Mouse (Mus musculus): ENCODE measurements around the gene Srgn.
"Not testable (repeated sequence)": the region's sequence is repeated elsewhere in the genome, so short reads cannot be mapped to it uniquely, and the experiment has no call there.

The Srgn gene

DNA sequence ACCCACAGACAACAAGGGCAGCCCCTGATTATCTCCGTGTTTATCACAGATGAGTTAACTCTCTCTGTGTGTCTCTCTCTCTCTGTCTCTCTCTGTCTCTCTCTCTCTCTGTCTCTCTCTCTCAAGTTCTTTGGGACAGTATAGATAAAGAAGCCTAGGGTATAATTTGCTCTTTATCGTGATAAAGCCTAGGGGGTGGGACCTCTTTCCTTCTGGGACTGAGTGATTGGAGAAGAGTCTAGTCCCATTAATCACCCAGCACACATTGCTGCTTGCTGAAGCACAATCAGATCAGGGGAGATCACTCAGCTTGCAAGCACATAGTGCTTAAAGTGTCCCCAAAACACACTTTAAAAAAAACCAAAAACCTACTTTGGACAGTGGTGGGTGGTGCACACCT is 6.3 kb downstream of the Srgn start:
- DNase-seq: no peak

DNA sequence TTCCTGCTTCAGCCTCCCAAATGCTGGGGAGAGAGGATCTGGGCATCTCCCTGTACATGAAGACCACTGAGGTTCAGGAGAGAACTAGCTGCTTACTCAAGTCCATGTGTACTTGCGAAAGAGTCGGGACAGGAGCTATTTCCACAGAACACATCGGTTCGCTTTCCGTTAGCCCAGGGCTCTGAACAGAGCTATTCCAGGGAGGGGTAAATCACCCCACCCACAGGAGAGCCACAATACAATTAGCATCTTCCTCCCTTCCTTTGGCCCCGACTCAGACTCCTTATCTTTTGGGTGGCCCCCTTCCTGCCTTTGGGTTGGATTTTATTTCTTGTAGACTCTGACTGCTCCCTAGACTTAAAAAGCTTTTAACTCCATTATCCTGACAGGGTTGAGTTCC is 9.7 kb downstream of the Srgn start:
- peak; percentile 24 for DNase-seq

GRCm38 (mm10) chr10:62512855-62513254 is 14.4 kb downstream of the Srgn start:
- no peak for DNase-seq

DNA sequence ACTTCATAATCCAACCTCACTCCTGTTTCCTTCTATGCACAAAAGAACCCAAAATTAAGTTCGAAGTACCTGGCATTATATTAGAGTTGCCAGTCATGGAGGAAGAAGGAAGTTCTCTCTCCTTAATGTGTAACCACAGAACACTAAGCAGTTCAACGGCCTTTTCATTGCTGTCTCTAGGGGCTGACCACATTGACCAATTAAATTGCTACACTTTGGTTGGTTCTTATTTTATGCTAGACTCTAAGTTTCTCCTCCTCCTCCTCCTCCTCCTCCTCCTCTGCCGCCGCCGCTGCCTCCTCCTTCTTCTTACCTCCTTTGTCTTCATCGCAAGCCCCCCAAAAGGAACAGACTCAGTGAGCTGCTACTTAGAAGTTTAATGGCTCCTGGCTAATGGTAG is 15.7 kb downstream of the Srgn start:
- no peak for DNase-seq

DNA sequence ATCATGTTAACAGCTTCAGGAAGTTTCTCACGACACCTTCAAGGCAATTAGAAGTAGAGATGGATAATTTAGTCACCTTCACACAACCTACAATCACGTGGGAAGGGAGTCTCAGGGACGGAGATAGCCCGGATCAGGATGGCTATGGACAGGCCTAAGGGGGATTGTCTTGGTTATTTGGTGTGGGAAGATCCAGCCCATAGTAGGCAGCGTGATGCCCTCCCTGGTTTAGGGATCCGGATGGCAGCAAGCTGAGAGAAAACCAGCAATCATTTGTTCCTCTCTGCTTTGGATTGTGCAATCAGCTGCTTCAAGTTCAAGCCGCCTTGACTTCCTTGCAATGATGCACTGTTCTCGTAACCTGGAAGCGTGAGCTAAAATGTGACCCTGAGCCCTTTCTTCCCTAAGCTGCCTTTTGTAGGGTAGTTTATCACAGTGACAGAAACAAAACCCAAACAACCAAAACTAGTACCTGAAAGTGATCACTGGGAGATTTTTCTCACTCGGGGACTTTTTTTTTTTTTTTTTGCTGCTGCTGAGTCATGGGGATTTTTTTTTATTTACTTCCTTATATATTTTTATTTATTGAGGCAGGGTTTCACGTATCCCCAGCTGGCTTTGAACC is 18.1 kb downstream of the Srgn start:
- DNase-seq: peak; percentile 66

DNA sequence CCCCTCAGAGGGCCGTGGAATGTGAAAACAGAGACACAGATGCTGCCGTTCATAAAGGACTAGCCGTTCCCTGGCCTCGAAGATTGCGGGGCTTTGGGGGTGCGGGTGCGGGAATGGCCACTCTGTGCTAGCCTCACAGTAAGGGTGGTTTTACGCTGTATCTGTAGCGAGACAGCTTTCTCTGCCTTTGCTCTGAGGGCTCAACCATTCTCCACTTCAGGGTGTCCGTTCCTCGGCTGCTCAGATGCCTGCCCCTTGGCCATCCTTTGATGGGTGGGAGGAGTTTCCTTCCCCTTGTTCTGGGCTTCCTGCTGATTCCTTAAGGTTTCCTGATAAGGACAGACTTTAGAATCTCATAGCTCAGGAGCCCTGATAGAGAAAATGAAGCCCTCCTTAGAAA is 18.8 kb downstream of the Srgn start:
- peak; percentile 82 for DNase-seq

DNA sequence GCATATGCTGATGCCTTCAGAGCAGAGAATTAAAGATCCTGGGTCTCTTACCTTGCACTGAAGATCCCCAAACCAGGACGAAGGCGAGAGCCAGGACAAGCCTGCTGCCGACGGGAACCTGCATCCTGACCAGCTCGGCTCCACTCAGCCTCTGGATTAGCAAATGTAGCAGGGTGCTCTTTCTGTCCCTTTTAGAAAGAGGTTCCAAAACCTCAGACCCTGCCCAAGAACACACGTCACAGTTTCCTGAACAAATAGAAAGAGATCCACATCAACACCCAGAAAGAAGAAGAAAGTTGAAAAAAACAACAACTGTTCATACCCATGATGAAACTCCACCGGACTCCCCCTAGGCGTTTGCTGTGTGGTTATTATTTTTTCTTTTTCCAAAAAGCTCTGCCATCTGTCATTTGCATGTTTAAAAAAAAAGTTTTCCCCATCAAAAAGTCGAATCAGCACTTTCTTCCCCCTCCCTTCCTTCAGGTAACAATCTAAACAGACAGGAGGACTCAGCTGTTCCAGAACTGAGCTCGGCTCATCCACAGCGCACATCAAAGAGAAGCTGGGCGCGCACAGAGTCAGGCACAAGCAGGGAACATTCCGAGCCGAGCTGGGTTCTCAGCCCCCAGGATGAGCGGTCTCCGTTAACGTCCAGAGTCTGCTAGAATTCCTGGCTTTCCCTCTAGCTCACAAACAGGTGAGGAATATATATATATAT is 19.5 kb downstream of the Srgn start:
- DNase-seq: peak; percentile 91

DNA sequence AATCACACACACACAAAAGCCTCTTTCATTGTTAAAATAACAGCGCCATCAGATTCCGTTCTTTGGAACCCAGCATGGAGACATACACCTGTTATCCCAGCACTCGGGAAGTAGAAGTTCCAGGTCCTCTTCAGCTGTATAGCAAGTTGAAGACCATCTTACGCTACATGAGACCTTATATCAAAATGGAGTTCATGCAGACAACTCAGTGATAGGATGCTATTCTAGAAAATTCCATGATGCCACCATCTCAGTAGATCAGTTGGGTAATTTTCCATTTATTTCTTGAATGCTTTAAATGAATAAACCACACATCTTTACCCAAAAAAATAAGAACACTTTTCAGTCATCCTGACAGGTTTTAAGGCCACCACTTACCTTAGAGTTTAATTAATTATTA is 20.2 kb downstream of the Srgn start:
- DNase-seq: no peak

- DNase-seq: peak; percentile 63
These were observed 21.2 kb downstream of the Srgn start for GRCm38 (mm10) chr10:62506019-62506556.

DNA sequence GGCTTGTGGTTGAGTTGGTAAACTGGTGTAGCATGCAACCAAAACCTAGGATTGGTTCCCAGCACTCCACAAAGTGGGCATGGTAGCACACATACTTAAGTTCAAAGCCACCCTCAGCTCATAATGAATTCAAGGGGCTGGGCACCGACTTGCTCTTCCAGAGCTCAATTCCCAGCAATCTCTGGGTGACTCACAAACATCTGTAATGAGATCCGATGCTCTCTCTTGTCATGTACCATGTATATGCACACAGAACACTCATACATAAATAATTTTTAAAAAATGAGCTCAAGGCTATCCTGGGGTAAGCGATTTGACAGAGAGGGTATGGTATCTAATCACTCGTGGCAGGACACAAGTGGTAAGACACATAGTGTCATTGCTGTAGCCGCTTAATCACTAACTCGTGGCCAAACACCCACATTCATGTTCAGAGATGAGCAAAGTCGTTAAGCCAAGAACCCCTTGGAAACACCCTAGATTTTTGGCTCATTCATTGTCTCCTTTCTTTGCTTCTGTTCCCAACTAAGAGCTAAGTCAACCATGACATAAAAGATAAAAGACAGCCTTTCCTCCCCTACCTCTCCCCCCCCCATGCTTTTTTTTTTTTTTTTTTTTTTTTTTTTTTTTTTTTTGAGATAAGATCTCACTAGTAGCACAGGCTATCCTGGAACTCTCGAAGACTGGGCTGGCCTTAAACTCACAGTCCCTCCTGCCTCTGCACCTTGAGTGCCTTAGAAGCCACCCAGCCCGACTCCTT is 21.8 kb downstream of the Srgn start:
- no peak for DNase-seq

DNA sequence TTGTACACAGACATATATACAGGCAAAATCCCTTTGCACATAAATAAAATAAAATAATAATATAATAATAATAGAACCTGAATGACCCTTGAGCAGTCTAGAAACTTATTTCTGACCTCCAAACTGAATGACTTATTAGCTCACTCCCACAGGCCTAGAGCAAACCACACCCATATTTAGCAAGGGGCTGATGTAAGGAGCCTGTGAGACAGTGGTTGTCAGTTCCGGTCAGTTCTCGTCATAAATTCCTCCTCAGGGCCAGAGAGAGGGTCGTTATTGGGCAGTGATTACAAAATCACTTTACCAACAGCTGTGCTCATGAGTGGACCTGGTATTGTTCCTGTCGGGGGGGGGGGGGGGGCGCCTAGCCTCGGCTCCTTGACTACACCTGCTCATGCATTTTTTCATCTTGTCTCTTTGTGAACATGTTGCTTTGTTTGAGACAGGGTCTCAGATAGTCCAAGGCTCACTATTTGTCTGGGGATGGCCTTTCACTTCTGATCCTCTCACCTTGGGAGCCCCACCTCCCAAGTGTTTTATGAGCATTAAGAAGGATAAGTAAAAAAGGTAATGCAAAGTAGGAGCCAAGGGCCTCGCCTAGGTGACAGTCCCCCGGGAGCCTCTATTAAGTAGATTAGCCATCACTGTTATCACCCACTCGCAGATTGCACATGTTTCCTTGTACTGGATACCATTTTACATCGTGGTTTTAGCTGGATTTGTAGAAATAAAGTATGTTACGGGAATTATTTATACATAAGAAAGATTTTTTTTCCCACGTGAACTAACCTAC is 23.2 kb downstream of the Srgn start:
- peak; percentile 57 for DNase-seq

DNA sequence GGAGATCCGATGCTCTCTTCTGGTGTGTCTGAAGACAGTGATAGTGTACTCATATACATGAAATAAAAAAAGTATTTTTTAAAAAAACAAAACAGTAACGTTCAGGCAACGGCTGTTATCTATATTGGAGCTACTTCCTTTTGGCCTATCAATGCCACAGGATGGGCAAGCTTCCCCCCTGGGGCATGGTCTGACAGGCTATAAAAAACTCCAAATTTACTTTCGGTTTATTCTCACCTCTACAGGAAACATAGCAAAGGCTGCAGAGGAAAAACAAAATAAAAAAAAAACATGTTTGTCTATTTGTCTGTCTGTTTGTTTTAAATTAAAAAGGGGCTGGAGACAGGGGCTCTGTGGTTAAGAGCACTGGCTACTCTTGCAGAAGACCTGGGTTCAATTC is 23.9 kb downstream of the Srgn start:
- DNase-seq: peak; percentile 32

DNA sequence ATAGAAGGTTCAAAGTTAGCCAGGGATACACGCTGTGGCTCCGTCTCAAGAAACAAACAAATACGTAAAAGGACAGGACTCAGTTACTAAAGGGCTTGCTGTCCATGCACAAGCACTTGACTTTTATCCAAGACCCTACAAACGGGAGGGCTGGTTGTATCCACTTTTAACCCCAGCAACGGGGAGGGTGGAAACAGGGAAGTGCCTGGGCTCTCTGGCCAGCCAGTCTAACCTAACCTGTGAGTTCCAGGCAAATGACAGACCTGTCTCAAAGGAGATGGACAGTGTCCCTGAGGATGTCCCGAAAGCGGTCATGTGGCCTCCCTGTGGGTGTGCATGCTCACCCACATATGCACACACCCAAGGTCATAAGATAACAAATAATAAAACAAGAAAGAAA is 25.3 kb downstream of the Srgn start:
- peak; percentile 15 for DNase-seq

GRCm38 (mm10) chr10:62500916-62501615 is 26.2 kb downstream of the Srgn start:
- DNase-seq: no peak

DNA sequence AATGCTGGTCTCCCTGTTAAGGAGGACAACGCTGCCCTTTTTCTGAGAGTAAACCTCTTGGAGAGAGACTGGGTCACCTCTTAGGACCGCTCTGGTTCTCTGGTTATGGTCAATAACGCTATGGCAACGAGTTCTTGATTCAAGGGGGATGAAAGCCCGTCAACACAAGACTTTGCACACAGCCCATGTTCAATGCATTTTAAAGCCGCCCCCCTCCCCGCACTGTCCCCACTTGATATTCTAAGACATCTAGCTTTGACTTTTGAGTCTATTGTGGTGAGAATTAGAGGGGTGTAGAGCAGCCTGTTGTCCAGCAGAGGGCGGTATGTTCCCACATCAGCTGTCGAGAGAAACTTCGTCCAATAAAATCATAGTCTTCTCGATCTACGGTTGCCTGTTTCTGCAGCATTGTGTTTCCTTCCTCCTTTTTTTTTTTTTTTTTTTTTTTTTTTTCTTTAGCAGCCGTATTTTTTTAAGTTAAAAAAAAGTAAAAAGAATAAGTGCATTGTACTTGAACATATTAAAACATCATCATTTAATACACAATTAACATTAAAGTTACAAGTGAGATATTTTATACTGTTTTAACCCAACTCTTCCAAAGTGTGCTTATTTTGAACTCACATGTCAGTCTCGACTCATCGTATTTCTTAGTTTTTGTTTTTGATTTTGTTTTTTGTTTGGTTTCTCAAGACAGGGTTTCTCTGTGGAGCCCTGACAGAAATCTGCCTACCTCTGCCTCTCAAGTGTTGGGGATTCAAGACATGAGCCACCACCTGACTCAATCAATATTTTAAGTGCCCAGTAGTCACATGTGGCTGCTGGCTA is 26.9 kb downstream of the Srgn start:
- DNase-seq: peak; percentile 78

- not testable (repeated sequence) for DNase-seq
These were observed 35.6 kb downstream of the Srgn start for GRCm38 (mm10) chr10:62491681-62492080.

- DNase-seq: peak; percentile 79
These were observed 39.0 kb downstream of the Srgn start for GRCm38 (mm10) chr10:62488266-62488665.

DNA sequence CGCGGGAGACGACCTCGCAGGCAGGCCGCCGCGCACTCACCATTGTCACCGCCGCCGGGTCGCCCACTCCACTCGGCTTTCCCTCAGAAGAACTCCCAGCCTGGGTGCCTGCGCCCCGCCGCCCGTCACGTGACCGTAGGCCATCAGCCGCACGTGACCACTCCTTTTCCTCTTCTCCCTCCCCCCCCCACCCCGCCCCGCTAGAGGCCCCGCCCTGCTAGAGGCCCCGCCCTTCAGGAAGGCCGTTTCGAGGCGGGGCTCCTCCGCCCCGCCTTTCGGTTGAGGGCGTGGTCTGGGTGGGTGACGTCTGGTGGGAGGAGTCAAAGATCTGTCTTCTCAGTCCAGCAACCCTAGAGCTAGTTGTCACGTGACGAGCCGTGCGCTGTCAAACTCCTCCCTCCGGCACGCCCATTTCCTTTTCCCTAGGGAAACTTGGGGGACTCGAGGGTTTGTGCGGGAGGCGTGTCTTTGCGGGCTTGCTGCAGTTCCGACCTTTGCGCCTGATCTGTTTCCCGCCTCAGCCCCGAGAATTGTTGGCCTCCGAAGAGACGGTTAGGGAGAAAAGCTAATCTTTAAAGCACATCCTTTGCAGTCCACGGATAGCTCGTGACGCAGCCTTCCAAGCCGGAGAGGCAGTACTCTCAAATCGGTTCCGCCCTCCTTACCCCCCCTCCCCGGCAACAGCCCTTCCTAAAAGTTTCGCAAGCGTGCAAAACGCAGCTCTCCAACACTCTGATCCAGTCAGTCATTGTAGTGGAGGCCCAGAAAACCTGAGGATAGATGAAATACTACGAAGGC is 40.4 kb downstream of the Srgn start, which contains the start of gene Vps26a:
TSS of gene Vps26a (minus strand) at position 188 of the 798 bp plus-strand sequence.
- peak; percentile 99 for DNase-seq

GRCm38 (mm10) chr10:62485878-62486582 is 41.2 kb downstream of the Srgn start:
- DNase-seq: peak; percentile 51
